Mouse (Mus musculus) neural tube, embryonic 14.5 days (tissue): ENCODE results near the gene Phf21a. TPM values are rescaled to one million over a fixed set of nuclear protein-coding genes. Genes with fewer than 3 reads are reported as not detected.
A peak's percentile ranks its signal among the peaks of the same experiment; 100 is the strongest.

ENCODE experiments used
- ATAC-seq: fragments of 200-750 bp; cut with Nextera tagmentation; 2 replicates; pipeline ENCODE4 v1.8.0; 2017; ENCODE audit warnings: low read depth, mild to moderate bottlenecking, moderate TSS enrichment, moderate library complexity
- H3K27ac ChIP-seq: fragments of 300-500 bp; sonication (generic); 2 replicates; pipeline ENCODE4 v1.5.1; 2014; ENCODE audit warnings: low read depth, mild to moderate bottlenecking, control low read depth, low read length, moderate library complexity, mixed read lengths
- H3K27me3 ChIP-seq: fragments of 300-500 bp; sonication (generic); 2 replicates; pipeline ENCODE4 v1.6.1; 2014; ENCODE audit warnings: low read length; ENCODE audit not compliant: control insufficient read depth, insufficient read depth
- H3K36me3 ChIP-seq: fragments of 300-500 bp; sonication (generic); 2 replicates; pipeline ENCODE4 v1.6.1; 2014; ENCODE audit warnings: low read length, mixed read lengths; ENCODE audit not compliant: control insufficient read depth, insufficient read depth
- H3K4me1 ChIP-seq: fragments of 300-500 bp; sonication (generic); 2 replicates; pipeline ENCODE4 v1.6.1; 2014; ENCODE audit warnings: low read length; ENCODE audit not compliant: control insufficient read depth, insufficient read depth
- H3K4me2 ChIP-seq: fragments of 300-500 bp; sonication (generic); 2 replicates; pipeline ENCODE4 v1.6.1; 2014; ENCODE audit warnings: mild to moderate bottlenecking, low read depth, low read length, control low read depth
- H3K4me3 ChIP-seq: fragments of 300-500 bp; sonication (generic); 2 replicates; pipeline ENCODE4 v1.5.1; 2014; ENCODE audit warnings: low read depth, low read length, control low read depth, mixed read lengths
- H3K9ac ChIP-seq: fragments of 300-500 bp; sonication (generic); replicated peaks from 2 replicates; pipeline ENCODE4 v1.6.1; 2014; ENCODE audit warnings: low read depth, mild to moderate bottlenecking, control low read depth, low read length, mixed read lengths
- H3K9me3 ChIP-seq: fragments of 300-500 bp; sonication (generic); 2 replicates; pipeline ENCODE4 v1.6.1; 2016; ENCODE audit warnings: low read length; ENCODE audit not compliant: control insufficient read depth
- WGBS: fragments of 180-500 bp; shearing (Covaris S2); extraction: QIAGEN DNeasy Blood & Tissue Kit; methylation state at CpG from one replicate; pipeline ENCODE4 v1.1.7; 2014; 5-methylcytosine and 5-hydroxymethylcytosine counted together
- polyA plus RNA-seq: library from polyadenylated mRNA; unstranded; fragments of >200 nt; fragmentation: Nextera tagmentation; extraction: Ambion mirVana; gene quantifications from 2 replicates; pipeline ENCODE4 v1.2.1, GENCODE M21; 2014

The Phf21a gene
- polyA plus RNA-seq, 1 experiment from 2014 or later, result 39.9 TPM

GRCm38 (mm10) chr2:92273101-92273801 lies 180.3 kb downstream of the Phf21a start:
- Histone ChIP-seq H3K4me2 (no peak overlapping the region), H3K9me3 (no peaks in the 10 kb centered on the region), H3K36me3 (no peaks in the 10 kb centered on the region), H3K4me3 (no peak overlapping the region), H3K9ac (no peak overlapping the region), H3K27ac (no peak overlapping the region), H3K27me3 (no peaks in the 10 kb centered on the region), H3K4me1 (0 out of 2 replicates have a peak, but pooled peaks cover under 1% of the 10 kb centered on the region)
- ATAC-seq, result no peak
- whole genome bisulfite sequencing, result 70% methylated on average over 6 of the region's 6 CpGs

GRCm38 (mm10) chr2:92273802-92274183 lies 180.9 kb downstream of the Phf21a start:
- WGBS, result 86% methylated on average over 4 of the region's 4 CpGs
- H3K9ac ChIP-seq, result no peak overlapping the region
- H3K9me3 ChIP-seq, result no peaks in the 10 kb centered on the region
- no peak overlapping the region for H3K4me2 ChIP-seq
- H3K27me3 ChIP-seq, result no peaks in the 10 kb centered on the region
- no peak overlapping the region for H3K27ac ChIP-seq
- H3K4me3 ChIP-seq, result no peak overlapping the region
- ATAC-seq, result no peak
- peaks cover 6% of the 10 kb centered on the region; the same call in 1 of the 2 replicates for H3K4me1 ChIP-seq
- no peaks in the 10 kb centered on the region for H3K36me3 ChIP-seq

- H3K9me3 ChIP-seq, result no peaks in the 10 kb centered on the region
- peaks cover 14% of the 10 kb centered on the region for H3K4me1 ChIP-seq
- ATAC-seq, result no peak
- no peak overlapping the region for H3K4me2 ChIP-seq
- H3K36me3 ChIP-seq, result no peaks in the 10 kb centered on the region
- no peak overlapping the region for H3K4me3 ChIP-seq
- no peak overlapping the region for H3K9ac ChIP-seq
- no peaks in the 10 kb centered on the region for H3K27me3 ChIP-seq
- WGBS, result 87% methylated on average over 3 of the region's 3 CpGs
- H3K27ac ChIP-seq, result no peak overlapping the region
Observed at GRCm38 (mm10) chr2:92277787-92278186, 184.9 kb downstream of the Phf21a start.

GRCm38 (mm10) chr2:92278663-92279062 lies 185.7 kb downstream of the Phf21a start:
- H3K36me3 ChIP-seq, result no peaks in the 10 kb centered on the region
- peaks cover 14% of the 10 kb centered on the region for H3K4me1 ChIP-seq
- no peak overlapping the region for H3K4me3 ChIP-seq
- ATAC-seq, result no peak
- WGBS, result 63% methylated on average over 7 of the region's 7 CpGs
- H3K27me3 ChIP-seq, result no peaks in the 10 kb centered on the region
- peak overlapping the region; percentile 72 for H3K27ac ChIP-seq
- no peak overlapping the region for H3K4me2 ChIP-seq
- H3K9me3 ChIP-seq, result no peaks in the 10 kb centered on the region
- peak overlapping the region; percentile 28; the same call in 1 of the 2 replicates for H3K9ac ChIP-seq

GRCm38 (mm10) chr2:92279398-92279797 lies 186.5 kb downstream of the Phf21a start:
- Histone ChIP-seq H3K4me2 (no peak overlapping the region), H3K4me3 (no peak overlapping the region), H3K9ac (0 out of 2 replicates have a peak overlapping the region, but pooled peaks have one; percentile 28), H3K27ac (peak overlapping the region; percentile 72), H3K4me1 (peaks cover 14% of the 10 kb centered on the region), H3K9me3 (no peaks in the 10 kb centered on the region), H3K36me3 (no peaks in the 10 kb centered on the region), H3K27me3 (no peaks in the 10 kb centered on the region)
- peak; percentile 51 for ATAC-seq
- WGBS, result 41% methylated on average over 6 of the region's 6 CpGs

GRCm38 (mm10) chr2:92285597-92285996 lies 192.7 kb downstream of the Phf21a start:
- WGBS, result 43% methylated on average over 5 of the region's 5 CpGs
- H3K36me3 ChIP-seq, result no peaks in the 10 kb centered on the region
- H3K4me3 ChIP-seq, result no peak overlapping the region
- H3K27me3 ChIP-seq, result no peaks in the 10 kb centered on the region
- no peak overlapping the region for H3K4me2 ChIP-seq
- H3K4me1 ChIP-seq, result no peaks in the 10 kb centered on the region
- no peak overlapping the region; the same call in 1 of the 2 replicates for H3K27ac ChIP-seq
- H3K9ac ChIP-seq, result no peak overlapping the region
- H3K9me3 ChIP-seq, result no peaks in the 10 kb centered on the region
- no peak for ATAC-seq

- Histone ChIP-seq H3K4me2 (no peak overlapping the region), H3K9ac (no peak overlapping the region), H3K27me3 (no peaks in the 10 kb centered on the region), H3K4me1 (no peaks in the 10 kb centered on the region), H3K27ac (no peak overlapping the region), H3K36me3 (no peaks in the 10 kb centered on the region), H3K9me3 (no peaks in the 10 kb centered on the region), H3K4me3 (no peak overlapping the region)
- no peak for ATAC-seq
- 84% methylated on average over 3 of the region's 3 CpGs for WGBS
Observed at GRCm38 (mm10) chr2:92289335-92289734, 196.4 kb downstream of the Phf21a start.

- Histone ChIP-seq H3K36me3 (no peaks in the 10 kb centered on the region), H3K4me2 (no peak overlapping the region), H3K4me3 (no peak overlapping the region), H3K4me1 (no peaks in the 10 kb centered on the region), H3K9me3 (no peaks in the 10 kb centered on the region), H3K27me3 (no peaks in the 10 kb centered on the region), H3K27ac (no peak overlapping the region), H3K9ac (no peak overlapping the region)
- 88% methylated on average over 3 of the region's 3 CpGs for WGBS
- no peak for ATAC-seq
Observed at GRCm38 (mm10) chr2:92291526-92291925, 198.6 kb downstream of the Phf21a start.

GRCm38 (mm10) chr2:92296402-92296801 lies 203.5 kb downstream of the Phf21a start:
- Histone ChIP-seq H3K9ac (no peak overlapping the region), H3K4me1 (no peaks in the 10 kb centered on the region), H3K36me3 (no peaks in the 10 kb centered on the region), H3K9me3 (no peaks in the 10 kb centered on the region), H3K27ac (no peak overlapping the region), H3K4me3 (no peak overlapping the region), H3K27me3 (no peaks in the 10 kb centered on the region), H3K4me2 (no peak overlapping the region)
- 6% methylated on average over 6 of the region's 6 CpGs for WGBS
- ATAC-seq, result no peak
